Mouse (Mus musculus) B cell, adult 2 months (primary cell): Measurements from ENCODE around the gene Hdac1.
A peak's percentile ranks its signal among the peaks of the same experiment; 100 is the strongest.

Source experiments
- DNase-seq, 2 experiments: peaks; one replicate each; pipeline ENCODE4 v3.0.0; 2022

Gene Hdac1

GRCm38 (mm10) chr4:129509650-129510049 lies 32.9 kb downstream of the Hdac1 start:
- no peak for DNase-seq

- DNase-seq, result no peak
Measured at GRCm38 (mm10) chr4:129508834-129509600, 33.5 kb downstream of the Hdac1 start.

- DNase-seq, result no peak
Measured at GRCm38 (mm10) chr4:129508237-129508515, 34.3 kb downstream of the Hdac1 start.

GRCm38 (mm10) chr4:129507434-129508236 lies 34.9 kb downstream of the Hdac1 start:
- DNase-seq, result peak in 1 of 2 experiments; percentile 37

GRCm38 (mm10) chr4:129505511-129505910 lies 37.0 kb downstream of the Hdac1 start:
- no peak for DNase-seq

GRCm38 (mm10) chr4:129502901-129503444 lies 39.5 kb downstream of the Hdac1 start:
- DNase-seq, result no peak

- no peak for DNase-seq
Measured at GRCm38 (mm10) chr4:129502327-129502888, 40.1 kb downstream of the Hdac1 start.

GRCm38 (mm10) chr4:129500607-129501566 lies 41.6 kb downstream of the Hdac1 start:
- peak; percentile 84 to 87 for DNase-seq

GRCm38 (mm10) chr4:129500017-129500416 lies 42.5 kb downstream of the Hdac1 start:
- no peak for DNase-seq

GRCm38 (mm10) chr4:129498941-129499340 lies 43.6 kb downstream of the Hdac1 start:
- no peak for DNase-seq

- peak; percentile 41 to 51 for DNase-seq
Measured at GRCm38 (mm10) chr4:129496631-129497030, 45.9 kb downstream of the Hdac1 start.

- DNase-seq, result peak; percentile 21 to 32
Measured at GRCm38 (mm10) chr4:129495672-129496562, 46.6 kb downstream of the Hdac1 start.

- DNase-seq, result no peak
Measured at GRCm38 (mm10) chr4:129494681-129495080, 47.8 kb downstream of the Hdac1 start.

- DNase-seq, result peak; percentile 75 to 77
Measured at GRCm38 (mm10) chr4:129490972-129491880, 51.3 kb downstream of the Hdac1 start, which contains the start of the genes Tssk3 and Fam229a. TSS of gene Tssk3 (minus strand) at chr4:129491022. TSS of gene Fam229a (plus strand) at chr4:129491190.

- no peak for DNase-seq
Measured at GRCm38 (mm10) chr4:129481090-129481489, 61.4 kb downstream of the Hdac1 start.

- no peak for DNase-seq
Measured at GRCm38 (mm10) chr4:129479863-129480262, 62.6 kb downstream of the Hdac1 start.

- no peak for DNase-seq
Measured at GRCm38 (mm10) chr4:129476047-129476446, 66.5 kb downstream of the Hdac1 start.
